Mouse (Mus musculus) fibroblast of lung, adult 2 months (primary cell): ENCODE measurements around the gene Nsdhl.
A peak's percentile ranks its signal among the peaks of the same experiment; 100 is the strongest.

Experiments used
- DNase-seq: peaks from one replicate; pipeline ENCODE4 v3.0.0-alpha.2; 2011; ENCODE audit warnings: low read depth

Nsdhl gene

GRCm38 (mm10) chrX:72917884-72918681, at the start of gene Nsdhl, which contains the start of gene Cetn2:
TSS of gene Nsdhl (plus strand) at chrX:72918557.
TSS of gene Cetn2 (minus strand) at chrX:72918411.
- peak; percentile 87 for DNase-seq

- DNase-seq = no peak
Measured at GRCm38 (mm10) chrX:72895388-72896054, 22.8 kb upstream of the Nsdhl start.

DNA sequence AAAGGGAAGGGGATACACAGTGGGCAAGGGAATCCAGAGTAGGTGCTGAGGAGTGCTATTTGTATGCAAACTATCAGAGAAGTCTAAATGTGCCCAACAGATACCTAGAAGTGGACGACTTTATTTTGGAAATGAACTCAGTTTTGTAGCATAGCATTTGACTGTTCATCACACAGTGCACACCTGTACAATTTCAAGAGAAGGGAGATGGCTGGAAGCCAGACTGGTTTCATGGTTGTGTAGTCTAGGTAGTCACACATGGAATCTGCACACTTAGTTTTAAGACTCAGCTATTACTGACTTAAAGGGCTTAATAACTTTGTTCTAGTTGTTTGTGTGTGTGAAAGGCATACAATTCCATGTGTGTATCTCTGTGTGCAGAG, 22.3 kb upstream of the Nsdhl start:
- DNase-seq = no peak

DNA sequence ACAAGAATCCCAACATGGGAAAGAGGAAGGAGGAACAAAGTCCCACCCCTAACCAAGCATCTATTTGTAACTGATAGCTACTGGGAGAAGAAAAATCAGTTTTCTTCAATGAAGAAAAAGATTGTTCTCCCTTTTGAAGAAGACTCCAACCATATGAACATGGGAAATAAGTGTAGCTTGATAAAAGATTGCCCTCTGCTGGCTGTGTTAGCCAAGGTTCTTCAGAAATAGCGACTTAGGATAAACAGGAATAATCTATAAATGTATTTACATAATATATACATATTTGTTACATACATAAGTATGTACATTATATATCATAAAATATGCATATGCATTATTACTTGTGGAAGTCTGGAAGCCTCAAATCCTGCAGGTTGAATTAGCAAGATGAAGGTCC, 15.8 kb upstream of the Nsdhl start:
- DNase-seq = no peak

DNA sequence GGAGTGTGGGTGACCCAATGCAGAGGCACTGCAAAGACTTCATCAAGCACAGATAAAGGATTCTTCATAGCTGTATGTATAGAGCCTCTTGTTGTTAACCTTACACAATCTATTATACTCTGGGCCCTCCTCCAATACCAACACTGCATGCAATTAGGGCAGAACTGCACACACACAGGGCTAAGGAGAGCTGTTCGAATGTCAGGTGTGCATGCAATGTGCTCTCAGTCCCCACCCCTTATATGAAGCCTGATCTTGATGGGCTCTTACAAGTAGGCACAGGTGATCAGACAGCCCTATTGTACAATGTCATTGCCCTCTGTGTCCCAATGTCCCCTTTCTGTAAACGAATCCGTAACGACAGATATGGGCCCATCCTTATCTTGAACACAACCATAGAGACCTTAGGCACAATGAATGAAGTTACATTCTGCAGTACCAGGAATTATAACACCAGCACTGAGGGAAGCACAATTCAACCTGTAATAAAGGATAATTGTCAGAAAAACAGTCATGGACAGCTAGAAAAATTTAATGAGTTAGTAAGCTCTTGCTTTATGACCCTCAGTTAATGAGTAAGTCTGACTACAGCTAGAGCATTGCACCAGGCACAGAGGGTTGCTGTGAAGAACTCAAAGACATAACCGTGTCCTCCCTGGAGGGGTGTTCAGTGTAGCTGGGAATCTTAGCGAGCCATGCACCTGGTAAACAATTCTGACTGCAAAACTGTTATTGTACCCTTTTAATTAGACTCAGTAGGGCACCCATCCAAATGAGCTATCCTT, 10.5 kb upstream of the Nsdhl start:
- DNase-seq = no peak

GRCm38 (mm10) chrX:72908404-72908741, 10.0 kb upstream of the Nsdhl start:
- DNase-seq = peak; percentile 11

DNA sequence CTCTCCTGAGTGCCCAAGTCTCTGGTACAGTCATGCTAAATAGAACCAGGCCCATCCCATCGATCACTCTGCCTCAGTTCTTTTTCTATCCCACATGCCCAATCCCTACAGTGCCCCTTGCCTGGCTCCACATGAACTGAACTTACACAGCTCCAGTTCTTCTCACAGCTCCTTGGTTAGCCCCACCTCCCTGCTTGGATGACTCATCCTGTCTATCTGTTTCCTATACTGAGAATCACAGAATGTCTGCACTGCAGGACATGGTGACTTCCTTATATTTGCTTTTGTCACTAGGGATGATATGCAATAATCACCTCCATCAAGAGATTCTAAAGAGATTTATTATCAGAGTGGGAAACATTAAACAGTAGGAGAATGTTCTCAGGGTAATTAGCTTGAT, 6.7 kb upstream of the Nsdhl start:
- DNase-seq = no peak

- DNase-seq = no peak
Measured at GRCm38 (mm10) chrX:72918682-72919059, 314 bp downstream of the Nsdhl start.

- DNase-seq = no peak
Measured at GRCm38 (mm10) chrX:72921391-72921790, 3.0 kb downstream of the Nsdhl start.

DNA sequence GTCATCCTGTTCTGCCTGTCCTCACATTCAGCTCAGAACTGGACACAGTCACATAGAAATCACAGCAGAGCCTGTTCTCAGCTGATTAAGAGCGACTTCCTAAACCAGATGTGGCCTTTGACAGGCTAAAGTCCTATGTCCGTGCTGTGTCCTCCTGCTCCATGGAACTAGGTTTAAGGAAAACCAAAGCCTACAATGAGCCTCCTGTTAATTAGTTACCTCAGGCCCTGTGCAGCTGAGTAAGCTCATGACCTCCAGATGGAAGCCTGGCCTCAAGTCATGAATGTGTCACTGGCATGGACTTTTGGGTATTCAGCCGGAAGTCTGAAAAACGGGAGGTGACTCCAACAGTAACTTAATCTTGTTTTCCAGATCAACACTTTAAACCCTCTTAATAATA, 35.1 kb downstream of the Nsdhl start:
- DNase-seq = peak; percentile 2

- no peak for DNase-seq
Measured at GRCm38 (mm10) chrX:72956486-72956885, 38.1 kb downstream of the Nsdhl start.

- DNase-seq = peak; percentile 2
Measured at GRCm38 (mm10) chrX:72960431-72960830, 42.1 kb downstream of the Nsdhl start.

DNA sequence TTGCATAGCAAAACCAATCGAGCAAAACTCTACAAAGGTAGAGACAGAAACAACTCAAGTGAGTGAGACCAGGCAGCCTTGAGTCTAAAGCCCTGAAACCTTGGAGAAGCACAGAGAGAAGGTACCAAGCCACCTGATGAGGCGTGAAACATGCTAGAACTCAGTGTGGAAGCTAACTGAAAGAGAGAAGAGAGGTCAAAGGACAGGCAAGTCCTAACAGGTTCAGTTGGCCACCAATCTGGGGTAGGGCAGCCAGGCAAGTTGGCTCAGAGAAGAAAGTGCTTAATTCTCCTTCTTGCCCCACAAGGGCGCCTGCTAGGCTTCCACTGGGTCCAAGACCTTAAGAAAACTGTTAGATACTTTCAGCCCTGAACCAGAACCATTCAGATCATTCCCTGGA, 43.2 kb downstream of the Nsdhl start:
- no peak for DNase-seq

- DNase-seq = no peak
Measured at GRCm38 (mm10) chrX:72962743-72963142, 44.4 kb downstream of the Nsdhl start.

GRCm38 (mm10) chrX:72982831-72983230, 64.5 kb downstream of the Nsdhl start:
- no peak for DNase-seq

GRCm38 (mm10) chrX:72985607-72986006, 67.2 kb downstream of the Nsdhl start:
- no peak for DNase-seq

DNA sequence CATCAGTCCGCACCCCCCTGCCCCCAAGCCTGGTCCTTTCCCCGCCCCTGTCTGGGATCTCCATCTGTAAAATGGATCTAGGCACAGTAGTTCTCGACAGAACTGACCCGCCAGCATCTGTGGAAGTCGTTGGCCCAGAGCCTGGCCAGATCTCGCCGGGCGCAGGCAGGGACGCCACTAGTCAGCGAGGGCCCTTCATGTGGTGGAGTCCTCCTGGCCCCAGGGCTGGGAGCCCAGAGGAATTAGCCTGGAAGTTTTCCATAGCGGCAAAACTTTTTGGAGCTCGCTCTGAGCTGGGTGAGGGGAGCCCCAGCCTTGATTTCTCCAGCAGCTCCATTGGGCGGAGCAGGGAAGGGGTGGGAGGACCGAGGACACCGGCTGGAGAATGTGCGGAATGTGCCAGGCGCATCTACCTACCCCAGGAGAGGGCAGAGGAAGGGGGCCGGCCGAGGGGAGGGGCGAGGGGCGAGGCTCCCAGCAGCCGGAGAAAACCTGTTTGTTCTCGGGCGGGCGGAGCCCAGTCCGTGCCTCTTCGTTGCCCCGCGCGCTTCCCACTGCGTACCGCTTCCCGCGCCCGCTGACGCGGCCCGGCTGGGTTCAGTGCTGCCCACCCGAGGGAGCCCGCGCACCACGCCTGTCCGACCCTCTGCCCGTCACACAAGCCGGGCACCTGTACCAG, 68.6 kb downstream of the Nsdhl start, which contains the start of gene Zfp185:
Zfp185 (plus strand) TSS at position 499 of the 679 bp plus-strand sequence.
- DNase-seq = no peak

DNA sequence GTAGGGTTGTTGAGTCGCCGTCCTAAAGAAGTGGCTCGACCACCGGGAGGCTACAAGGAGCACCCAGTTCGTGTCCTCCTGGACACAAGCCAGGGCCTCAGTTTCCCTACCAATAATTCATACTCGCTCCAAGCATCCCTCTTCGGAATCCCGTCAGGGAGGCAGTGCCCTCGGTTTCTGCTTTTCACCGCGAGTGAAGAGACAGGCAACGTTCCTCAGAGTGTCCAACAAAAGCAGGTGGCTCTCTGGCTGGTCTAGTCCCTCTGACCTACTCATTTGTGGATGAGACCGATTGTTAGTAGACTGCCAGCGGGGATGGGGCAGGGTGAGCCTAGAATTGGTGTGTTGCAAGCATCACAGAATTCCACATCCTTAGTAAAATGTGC, 69.2 kb downstream of the Nsdhl start:
- no peak for DNase-seq

DNA sequence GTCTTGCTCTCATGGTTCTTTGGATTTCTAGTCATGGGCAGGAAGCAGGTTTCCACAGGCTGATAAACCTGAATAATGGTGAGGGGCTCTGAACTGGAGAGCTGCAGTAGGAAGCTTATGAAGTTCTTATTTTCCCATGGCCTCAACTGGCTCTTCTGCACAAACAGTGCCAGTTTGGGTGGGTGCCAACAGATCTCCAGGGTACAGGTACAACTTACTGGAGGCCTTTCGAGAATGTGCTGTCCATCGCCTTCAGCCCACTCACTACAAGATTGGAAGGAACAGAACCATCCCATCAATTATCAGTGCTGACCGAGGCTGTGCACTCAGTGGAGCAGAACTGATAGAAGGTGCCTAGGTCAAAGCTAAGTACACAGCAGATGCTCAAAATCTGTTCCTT, 70.1 kb downstream of the Nsdhl start:
- no peak for DNase-seq

GRCm38 (mm10) chrX:72990581-72990980, 72.2 kb downstream of the Nsdhl start:
- DNase-seq = no peak

GRCm38 (mm10) chrX:72992291-72992919, 74.0 kb downstream of the Nsdhl start:
- DNase-seq = no peak

GRCm38 (mm10) chrX:72995542-72995941, 77.2 kb downstream of the Nsdhl start:
- DNase-seq = no peak
